Mouse (Mus musculus) adrenal gland, adult 10 weeks (tissue): Measurements from ENCODE around the gene Ffar3. TPM values are rescaled to one million over a fixed set of nuclear protein-coding genes. Genes with fewer than 3 reads are reported as not detected.

ENCODE experiments used
- polyA plus RNA-seq: library from polyadenylated mRNA; stranded (reverse); fragments of 350-450 nt; fragmentation: Illumina TruSeq; extraction: RNeasy Lipid Tissue Mini Kit (QIAGEN cat#74804); gene quantifications from one replicate; pipeline ENCODE4 v1.2.3, GENCODE M21; 2014; ENCODE audit warnings: low read depth, low replicate concordance

Gene Ffar3
- polyA plus RNA-seq, result not detected

DNA sequence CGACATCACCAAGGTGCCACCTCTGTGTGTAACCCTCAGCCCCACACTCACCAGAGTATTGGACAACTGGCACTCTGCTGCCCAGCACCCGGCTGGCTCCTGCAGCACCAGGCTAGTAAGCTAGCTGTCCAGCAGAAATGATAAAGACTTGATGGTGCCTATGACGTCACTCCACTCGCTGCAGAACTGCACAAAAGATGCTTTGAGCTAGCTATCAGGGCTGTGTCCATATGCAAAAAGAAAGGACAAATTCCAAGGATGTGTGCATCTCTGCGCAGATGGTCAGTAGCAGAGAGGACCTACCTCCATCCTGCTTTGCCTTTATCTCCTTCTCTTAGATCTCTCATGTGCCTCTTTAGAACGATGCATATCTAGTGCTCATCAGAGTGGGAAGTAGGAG lies at the start of gene Ffar3:
Gene Ffar3, minus strand, starts transcription at position 101 of the 400 bp plus-strand sequence.

GRCm38 (mm10) chr7:30880176-30880575 lies 24.2 kb upstream of the Ffar3 start, which contains the start of gene Cd22:
Gene Cd22 (minus strand): TSS chr7:30880342.

GRCm38 (mm10) chr7:30861464-30861863 lies 5.5 kb upstream of the Ffar3 start, which contains the start of gene Ffar1:
Gene Ffar1 (minus strand): TSS chr7:30861564.

DNA sequence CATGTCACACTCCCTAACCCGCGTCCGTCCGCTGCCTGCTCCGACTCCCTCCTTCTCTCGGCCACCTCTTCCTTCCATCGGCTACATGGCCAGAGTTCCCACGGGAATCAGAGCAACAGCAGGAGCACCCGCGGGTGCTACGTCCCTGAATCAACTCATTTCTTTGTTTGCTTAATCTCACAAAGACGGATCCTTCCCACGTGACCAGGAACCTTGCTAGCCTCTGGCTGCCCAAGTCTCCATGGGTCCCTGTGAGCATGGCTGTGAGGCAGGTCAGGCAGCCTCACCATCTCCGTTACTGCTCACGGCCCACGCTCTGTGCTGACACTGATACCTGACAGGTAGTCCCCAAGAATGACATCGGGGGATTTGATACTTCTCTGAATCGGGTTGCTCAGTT lies 32.3 kb downstream of the Ffar3 start, which contains the start of gene Ffar2:
Gene Ffar2, minus strand, starts transcription at position 101 of the 400 bp plus-strand sequence.

Other genes with a start within 250 kb of the Ffar3 start
- not detected for gene Upk1a, start 243.3 kb downstream of the Ffar3 start, polyA plus RNA-seq
- 1,385 TPM for gene Cox6b1, start 230.0 kb downstream of the Ffar3 start, polyA plus RNA-seq
- gene Etv2, start 220.3 kb downstream of the Ffar3 start, polyA plus RNA-seq, result not detected
- gene Rbm42, start 205.9 kb downstream of the Ffar3 start, polyA plus RNA-seq, result not detected
- 2.0 TPM for gene Haus5, start 191.2 kb downstream of the Ffar3 start, polyA plus RNA-seq
- gene Pmis2, start 184.6 kb downstream of the Ffar3 start, polyA plus RNA-seq, result not detected
- gene 2200002J24Rik, start 157.3 kb downstream of the Ffar3 start, polyA plus RNA-seq, result not detected
- not detected for gene Atp4a, start 144.0 kb downstream of the Ffar3 start, polyA plus RNA-seq
- gene Tmem147, start 126.6 kb downstream of the Ffar3 start, polyA plus RNA-seq, result 14.1 TPM
- not detected for gene Gapdhs, start 112.5 kb downstream of the Ffar3 start, polyA plus RNA-seq
- gene Sbsn, start 104.7 kb downstream of the Ffar3 start, polyA plus RNA-seq, result 12.7 TPM
- 7.0 TPM for gene Dmkn, start 92.4 kb downstream of the Ffar3 start, polyA plus RNA-seq
- not detected for gene Krtdap, start 68.3 kb downstream of the Ffar3 start, polyA plus RNA-seq
- gene Ffar2, start 32.4 kb downstream of the Ffar3 start, polyA plus RNA-seq, result 1.3 TPM
- not detected for gene Ffar1, start 5.4 kb upstream of the Ffar3 start, polyA plus RNA-seq
- gene Cd22, start 24.2 kb upstream of the Ffar3 start, polyA plus RNA-seq, result not detected
- not detected for gene Mag, start 58.7 kb upstream of the Ffar3 start, polyA plus RNA-seq
- gene Hamp2, start 68.5 kb upstream of the Ffar3 start, polyA plus RNA-seq, result not detected
- gene Hamp, start 87.9 kb upstream of the Ffar3 start, polyA plus RNA-seq, result 67.1 TPM
- gene Usf2, start 100.6 kb upstream of the Ffar3 start, polyA plus RNA-seq, result 121 TPM
- not detected for gene Lsr, start 117.3 kb upstream of the Ffar3 start, polyA plus RNA-seq
- not detected for gene Fam187b, start 117.6 kb upstream of the Ffar3 start, polyA plus RNA-seq
- 5.8 TPM for gene Fxyd5, start 186.3 kb upstream of the Ffar3 start, polyA plus RNA-seq
- not detected for gene Fxyd7, start 195.3 kb upstream of the Ffar3 start, polyA plus RNA-seq
- 4.9 TPM for gene Fxyd1, start 201.0 kb upstream of the Ffar3 start, polyA plus RNA-seq
- gene Lgi4, start 203.2 kb upstream of the Ffar3 start, polyA plus RNA-seq, result 0.23 TPM
- not detected for gene Fxyd3, start 220.5 kb upstream of the Ffar3 start, polyA plus RNA-seq